ENCODE assay signal across 8 mouse cellular contexts in the genomic region with DNA sequence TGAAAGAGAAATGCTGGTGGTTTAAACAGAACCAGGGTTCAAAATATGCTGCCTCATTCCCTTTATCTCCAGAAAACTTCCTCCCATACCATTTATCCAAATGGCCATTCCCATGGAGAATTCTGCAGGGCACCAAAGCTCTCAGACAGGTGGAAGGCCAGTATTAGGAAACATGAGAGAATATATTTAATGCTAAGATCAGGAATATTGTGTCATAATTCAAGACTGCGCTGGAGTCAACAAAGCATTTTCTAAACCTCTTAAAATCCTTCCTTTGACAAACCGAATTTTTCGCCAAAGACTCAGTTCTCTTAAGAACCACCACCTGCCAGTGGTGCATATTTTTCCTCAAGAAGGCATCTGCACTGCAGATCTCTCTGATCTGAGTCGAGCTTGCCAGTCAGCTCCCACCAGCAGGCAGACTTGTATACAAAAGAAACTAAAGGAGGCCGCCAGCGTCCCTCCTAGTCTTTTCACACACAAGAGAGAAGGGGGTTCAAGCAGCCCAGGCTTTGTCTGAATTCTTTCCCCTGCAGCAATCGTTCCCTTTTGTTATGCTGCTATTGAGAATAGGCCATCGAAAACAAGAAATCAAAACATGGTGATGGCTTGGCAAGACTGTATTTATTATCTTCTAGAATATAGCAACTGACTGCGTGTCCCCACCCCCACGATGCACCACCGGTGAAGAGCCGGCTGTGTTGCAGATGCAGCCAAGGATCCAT. TPM values are rescaled to one million over a fixed set of nuclear protein-coding genes. Genes with fewer than 3 reads are reported as not detected.
DNase-seq lines count a peak whose midpoint lies in the region; ATAC-seq and TF ChIP-seq lines count a peak whose summit lies in the region.

No protein-coding gene starts in this region.

- 5% methylated on average over 12 of the region's 12 CpGs for WGBS in forebrain, embryonic 10.5 days
- under 1% methylated on average over 12 of the region's 12 CpGs for WGBS in hindbrain, embryonic 14.5 days
- WGBS in midbrain, embryonic 15.5 days = 1% methylated on average over 12 of the region's 12 CpGs

- peaks cover 29% of the 10 kb centered on the region for H3K4me1 ChIP-seq in forebrain, embryonic 10.5 days
- peaks cover 33% of the 10 kb centered on the region for H3K4me1 ChIP-seq in hindbrain, embryonic 14.5 days (replicated peaks; ENCODE audit: control insufficient read depth, insufficient read depth, low read length)
- H3K4me1 ChIP-seq in midbrain, embryonic 15.5 days = peaks cover 44% of the 10 kb centered on the region

- intact Hi-C loops in gastrocnemius, adult 2 months (cut with DNase I) = loop anchor here (5.0 kb wide), 1 partner anchor 39 kb away; no protein-coding TSS in a partner anchor
- intact Hi-C loops in left cerebral cortex, postnatal 14 days (cut with DNase I) = loop anchor here (5.0 kb wide), 1 partner anchor 39 kb away; no protein-coding TSS in a partner anchor

- no peaks in the 10 kb centered on the region for H3K9me3 ChIP-seq in forebrain, embryonic 10.5 days
- H3K9me3 ChIP-seq in hindbrain, embryonic 14.5 days (ENCODE audit: control insufficient read depth, low read length) = no peaks in the 10 kb centered on the region
- H3K9me3 ChIP-seq in midbrain, embryonic 15.5 days = no peaks in the 10 kb centered on the region

- no peak for TF ChIP-seq CTCF in gastrocnemius, adult 2 months (IDR thresholded peaks at IDR 0.05)

- peak; percentile 33 for DNase-seq in gastrocnemius, adult 2 months
- DNase-seq in gastrocnemius, postnatal 25 days = no peak
- peak; percentile 27 to 54 for DNase-seq in adrenal gland, postnatal 36 days
- peak; percentile 67 for DNase-seq in forebrain, embryonic 10.5 days (ENCODE audit: extremely low spot score, low spot score)
- peak; percentile 69 for DNase-seq in hindbrain, embryonic 14.5 days (ENCODE audit: low spot score)
- peak; percentile 59 to 66 for DNase-seq in left cerebral cortex, postnatal 14 days (ENCODE audit: low spot score in 2 of 2)
- DNase-seq in thymus, adult 18-20 months = peak; percentile 43 to 62

- H3K9ac ChIP-seq in hindbrain, embryonic 14.5 days = peak overlapping the region; percentile 95
- peak overlapping the region; percentile 100 for H3K9ac ChIP-seq in midbrain, embryonic 15.5 days

- no peaks in the 10 kb centered on the region for H3K27me3 ChIP-seq in forebrain, embryonic 10.5 days (ENCODE audit: poor library complexity, severe bottlenecking)
- no peaks in the 10 kb centered on the region for H3K27me3 ChIP-seq in hindbrain, embryonic 14.5 days (ENCODE audit: control insufficient read depth, insufficient read depth, low read length)
- H3K27me3 ChIP-seq in midbrain, embryonic 15.5 days (replicated peaks) = no peaks in the 10 kb centered on the region

- peak overlapping the region; percentile 85 for H3K4me2 ChIP-seq in hindbrain, embryonic 14.5 days (replicated peaks)
- peak overlapping the region; percentile 60 for H3K4me2 ChIP-seq in midbrain, embryonic 15.5 days

- peaks cover 34% of the 10 kb centered on the region for H3K36me3 ChIP-seq in forebrain, embryonic 10.5 days (replicated peaks)
- peaks cover 4% of the 10 kb centered on the region; the same call in 1 of the 2 replicates for H3K36me3 ChIP-seq in hindbrain, embryonic 14.5 days (replicated peaks; ENCODE audit: control insufficient read depth, insufficient read depth)
- no peaks in the 10 kb centered on the region for H3K36me3 ChIP-seq in midbrain, embryonic 15.5 days (replicated peaks)

- H3K4me3 ChIP-seq in gastrocnemius, adult 2 months = peak overlapping the region; percentile 99
- peak overlapping the region; percentile 98 for H3K4me3 ChIP-seq in forebrain, embryonic 10.5 days
- peak overlapping the region; percentile 81 for H3K4me3 ChIP-seq in hindbrain, embryonic 14.5 days (replicated peaks; ENCODE audit: low read length)
- H3K4me3 ChIP-seq in midbrain, embryonic 15.5 days = peak overlapping the region; percentile 100

- peak overlapping the region; percentile 99 for H3K27ac ChIP-seq in gastrocnemius, adult 2 months
- peak overlapping the region; percentile 99 for H3K27ac ChIP-seq in forebrain, embryonic 10.5 days
- peak overlapping the region; percentile 99 for H3K27ac ChIP-seq in hindbrain, embryonic 14.5 days
- peak overlapping the region; percentile 100 for H3K27ac ChIP-seq in midbrain, embryonic 15.5 days

- ATAC-seq in hindbrain, embryonic 14.5 days (ENCODE audit: low FRiP score) = no peak
- ATAC-seq in midbrain, embryonic 15.5 days (replicated peaks) = no peak

RNA-seq across cellular contexts. Expression of gene Rtn3, which starts 1.4 kb away (rescaled TPM):
- total RNA-seq in gastrocnemius, adult 2 months (2021) = 10 to 100 TPM; 30.6 to 37.7 TPM
- 10 to 100 TPM; 28.8 to 32.7 TPM for total RNA-seq in gastrocnemius, postnatal 25 days (2021)
- 100 to 1,000 TPM; 138 to 141 TPM for total RNA-seq in adrenal gland, postnatal 36 days (2021)
- polyA plus RNA-seq in forebrain, embryonic 10.5 days (2016; fragmentation: Nextera tagmentation; extraction: Ambion mirVana) = 237 and 242 TPM in 2 replicates
- polyA plus RNA-seq in hindbrain, embryonic 14.5 days (2014; fragmentation: Nextera tagmentation; extraction: Ambion mirVana) = 549 and 625 TPM in 2 replicates
- 100 to 1,000 TPM; 936 to 943 TPM for total RNA-seq in left cerebral cortex, postnatal 14 days (2021)
- 644 and 648 TPM in 2 replicates for polyA plus RNA-seq in midbrain, embryonic 15.5 days (2015; fragmentation: Nextera tagmentation; extraction: Ambion mirVana)

RNA-seq across cellular contexts. Expression of gene Atl3, which starts 12.1 kb away (rescaled TPM):
- total RNA-seq in gastrocnemius, adult 2 months (2021) = 1 to 10 TPM; 7.8 to 8.5 TPM
- total RNA-seq in gastrocnemius, postnatal 25 days (2021) = 10 to 100 TPM in 1 of 2 experiments, 1 to 10 TPM in 1; 8.7 to 14.3 TPM
- total RNA-seq in adrenal gland, postnatal 36 days (2021) = 100 to 1,000 TPM in 1 of 2 experiments, 10 to 100 TPM in 1; 98.3 to 159 TPM
- polyA plus RNA-seq in forebrain, embryonic 10.5 days (2016; fragmentation: Nextera tagmentation; extraction: Ambion mirVana) = 7.3 and 7.8 TPM in 2 replicates
- 7.0 TPM in 2 replicates for polyA plus RNA-seq in hindbrain, embryonic 14.5 days (2014; fragmentation: Nextera tagmentation; extraction: Ambion mirVana)
- total RNA-seq in left cerebral cortex, postnatal 14 days (2021) = 10 to 100 TPM; 19.6 to 21.1 TPM
- polyA plus RNA-seq in midbrain, embryonic 15.5 days (2015; fragmentation: Nextera tagmentation; extraction: Ambion mirVana) = 6.5 TPM in 2 replicates

Comparison
In these comparisons a context has a peak if more than half of its experiments do, and no peak if none do; other contexts are left out.
1. RNA of gene Rtn3, which starts 1.4 kb away (total RNA-seq): 936 to 943 TPM in left cerebral cortex, postnatal 14 days; 138 to 141 TPM in adrenal gland, postnatal 36 days, 30.6 to 37.7 TPM in gastrocnemius, adult 2 months and 28.8 to 32.7 TPM in gastrocnemius, postnatal 25 days; every median in the first group is over 4 times any median in the second.
2. RNA of gene Atl3, which starts 12.1 kb away (total RNA-seq): 98.3 to 159 TPM in adrenal gland, postnatal 36 days; 19.6 to 21.1 TPM in left cerebral cortex, postnatal 14 days, 8.7 to 14.3 TPM in gastrocnemius, postnatal 25 days and 7.8 to 8.5 TPM in gastrocnemius, adult 2 months; every median in the first group is over 4 times any median in the second.
3. Peak in every context shown above with its lines, with median percentiles within 50 percentile points of each other: H3K27ac ChIP-seq and H3K4me3 ChIP-seq.